Mouse (Mus musculus) mouse trophoblast stem cell (cell line): ENCODE results near the gene Afap1l2.

Source experiments
- in situ Hi-C, 2 experiments: fragments of 300-500 bp; cut with MseI, MboI; formaldehyde crosslinking; loops; 2 replicates in 1 of 2; 3 replicates in 1 of 2; pipeline ENCODE4 v1.15.1; 2025

The Afap1l2 gene

DNA sequence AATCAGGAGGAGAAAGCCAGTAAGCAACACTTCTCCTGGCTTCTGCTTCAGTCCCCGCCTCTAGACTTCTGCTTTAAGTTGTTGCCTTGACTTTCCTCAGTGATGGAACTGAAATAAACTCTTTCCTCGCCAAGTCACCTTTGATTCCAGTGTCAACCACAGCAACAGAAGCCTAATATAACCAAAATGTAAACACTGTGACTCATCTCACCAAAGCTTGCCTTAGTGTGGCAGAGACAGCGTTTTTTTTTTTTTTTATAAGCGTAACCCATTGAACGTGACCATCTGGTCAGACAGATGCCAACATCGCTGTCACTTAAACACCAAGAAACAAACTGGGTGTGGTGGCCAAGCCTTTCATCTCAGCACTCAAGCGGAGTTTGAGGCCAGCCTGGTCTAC, 65.8 kb downstream of the Afap1l2 start:
- in situ Hi-C loops: no loop called here

DNA sequence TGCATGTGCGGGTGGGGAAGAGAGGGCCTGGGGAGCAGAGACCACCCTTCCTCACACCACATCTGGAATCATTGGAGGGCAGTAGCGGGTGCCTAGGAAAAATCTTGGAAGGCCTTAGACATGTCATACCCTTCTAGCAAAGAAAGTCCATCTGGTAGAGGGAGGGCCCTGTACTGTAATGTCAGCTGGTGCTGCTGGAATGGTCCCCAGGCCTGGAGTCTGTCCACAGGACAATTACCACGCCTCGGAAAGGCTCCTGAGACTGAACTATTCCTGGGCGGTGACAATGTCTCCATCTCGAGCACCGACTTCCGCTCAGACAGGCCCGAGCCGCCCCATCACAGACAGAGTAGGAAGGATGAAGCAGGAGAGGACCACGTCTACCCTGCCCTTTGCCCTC, 67.5 kb downstream of the Afap1l2 start:
- in situ Hi-C loops: no loop called here

DNA sequence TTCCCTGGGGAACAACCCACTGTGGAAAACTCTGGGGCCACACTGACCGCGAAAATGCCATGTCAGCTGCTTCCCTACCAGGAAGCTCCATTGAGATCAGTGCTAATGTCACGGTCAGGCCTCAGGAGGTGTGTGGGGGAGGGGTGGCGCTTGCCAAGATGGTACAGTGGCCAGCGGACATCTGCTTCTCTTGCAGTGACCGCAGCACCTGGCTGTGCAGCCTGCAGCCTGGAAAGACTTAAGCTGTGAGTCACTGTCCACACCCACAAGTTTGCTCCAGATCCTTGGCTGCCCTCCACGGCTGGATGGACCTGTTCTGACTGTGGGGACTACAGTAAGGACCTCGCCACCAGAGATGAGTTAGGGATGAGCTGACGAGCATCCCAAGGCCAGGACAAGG, 68.2 kb downstream of the Afap1l2 start:
- in situ Hi-C loops: no loop called here

DNA sequence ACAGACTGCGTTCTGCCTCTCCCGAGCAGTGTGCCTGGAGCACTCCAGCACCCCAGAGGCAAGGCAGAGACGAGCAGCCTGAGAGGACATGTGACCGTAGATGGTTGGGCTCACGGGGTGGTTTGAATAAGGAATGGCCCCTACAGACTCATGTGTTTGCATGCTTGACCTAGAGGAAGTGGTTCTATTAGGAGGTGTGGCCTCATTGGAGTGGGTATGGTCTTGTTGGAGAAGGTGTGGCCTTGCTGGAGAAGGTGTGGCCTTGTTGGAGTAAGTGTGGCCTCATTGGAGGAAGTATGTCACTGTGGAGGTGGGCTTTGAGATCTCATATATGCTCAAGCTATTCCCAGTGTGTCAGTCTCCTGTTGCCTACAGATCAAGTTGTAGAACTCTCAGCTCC, 70.1 kb downstream of the Afap1l2 start:
- in situ Hi-C loops: no loop called here

DNA sequence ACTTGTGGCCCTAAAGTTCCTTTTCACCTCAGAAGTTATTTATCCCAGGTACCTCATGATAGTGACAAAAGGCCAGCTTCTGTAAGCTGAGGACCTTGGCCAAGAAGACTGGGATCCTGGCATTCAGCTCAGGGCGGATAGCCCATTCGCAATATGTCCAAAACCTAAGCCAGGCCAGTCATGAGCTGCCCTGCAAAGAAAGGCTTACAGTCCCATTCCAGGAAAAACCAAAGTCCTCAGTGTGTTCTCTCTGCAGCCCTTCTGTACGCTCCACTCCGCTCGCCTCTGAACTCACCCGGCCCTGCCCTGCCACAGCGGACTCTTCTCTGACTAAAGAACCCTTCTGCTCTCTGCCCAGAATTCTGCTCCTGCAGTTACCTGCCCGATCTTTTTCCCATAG, 71.8 kb downstream of the Afap1l2 start:
- in situ Hi-C loops: no loop called here

DNA sequence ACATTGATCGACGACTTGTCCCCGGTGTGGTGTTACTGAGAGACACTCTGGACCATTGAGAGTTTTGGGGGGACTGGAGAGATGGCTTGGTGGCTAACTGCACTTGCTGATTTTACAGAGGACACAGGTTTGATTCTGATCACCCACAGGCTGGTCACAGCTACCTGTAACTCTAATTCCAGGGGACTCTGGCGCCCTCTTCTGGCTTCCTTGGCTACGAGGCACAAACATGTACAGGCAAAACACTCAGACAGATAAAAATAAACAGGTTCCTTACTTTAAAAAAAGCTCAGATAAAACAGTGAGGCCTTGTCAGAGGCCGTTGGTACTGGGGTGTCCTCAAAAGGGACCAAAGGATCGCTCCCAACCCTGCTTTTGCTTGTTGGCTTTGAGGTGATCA, 72.3 kb downstream of the Afap1l2 start:
- in situ Hi-C loops: no loop called here

DNA sequence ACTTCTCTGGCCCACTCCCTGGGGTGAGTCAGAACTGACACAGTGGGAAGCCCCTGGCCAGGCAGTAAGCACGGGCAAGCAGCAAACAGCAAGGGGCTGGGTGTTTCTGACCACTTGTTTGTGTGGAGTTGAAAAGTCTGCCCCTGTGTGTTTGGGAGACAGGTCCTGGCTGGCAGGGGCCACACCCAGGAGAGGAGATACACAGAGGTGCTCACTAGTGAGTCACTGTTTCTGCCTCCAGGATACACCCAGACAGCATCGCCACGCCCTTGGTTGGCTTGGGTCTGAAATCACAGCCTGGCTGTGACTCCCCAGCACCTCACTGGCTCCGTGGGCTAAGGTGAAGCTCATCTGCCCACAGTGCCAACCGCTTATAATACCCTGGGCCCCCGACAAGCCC, 72.9 kb downstream of the Afap1l2 start:
- in situ Hi-C loops: no loop called here

DNA sequence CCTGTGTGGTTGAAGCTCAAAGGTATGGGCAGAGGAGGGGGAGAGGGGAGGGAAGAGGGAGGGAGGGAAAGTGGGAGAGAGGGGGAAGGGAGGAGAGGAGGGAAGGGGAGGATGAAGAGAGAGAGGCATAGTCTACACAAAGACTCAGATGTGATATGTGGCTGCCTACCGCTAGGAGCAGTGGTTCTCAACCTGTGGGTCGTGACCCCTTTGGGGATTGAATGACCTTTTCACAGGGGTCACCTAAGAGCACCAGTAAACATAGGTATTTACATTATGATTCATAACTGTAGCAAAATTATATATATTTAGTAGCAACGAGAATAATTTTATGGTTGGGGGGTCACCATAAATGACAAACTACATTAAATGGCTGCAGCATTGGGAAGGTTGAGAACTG, 74.2 kb downstream of the Afap1l2 start:
- in situ Hi-C loops: no loop called here

DNA sequence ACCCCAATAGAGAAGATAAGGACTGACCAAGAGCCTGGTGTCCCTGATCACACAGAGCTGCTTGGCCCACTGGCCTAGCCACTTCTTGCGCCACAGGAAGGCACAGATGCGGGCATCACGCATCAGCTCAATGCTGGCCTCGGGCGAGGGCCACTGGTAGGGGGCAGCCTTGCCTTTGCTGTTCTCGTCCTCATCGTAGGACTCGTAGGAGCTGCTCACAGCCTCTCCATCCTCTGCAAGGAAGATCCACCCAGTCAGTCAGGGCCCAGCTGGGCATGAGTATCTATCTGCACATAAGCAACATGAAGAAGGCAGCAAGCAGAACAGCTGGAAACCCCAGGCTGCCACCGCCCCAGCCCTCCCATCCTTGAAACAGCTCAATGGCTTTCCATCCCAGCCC, 78.0 kb downstream of the Afap1l2 start:
- in situ Hi-C loops: no loop called here

DNA sequence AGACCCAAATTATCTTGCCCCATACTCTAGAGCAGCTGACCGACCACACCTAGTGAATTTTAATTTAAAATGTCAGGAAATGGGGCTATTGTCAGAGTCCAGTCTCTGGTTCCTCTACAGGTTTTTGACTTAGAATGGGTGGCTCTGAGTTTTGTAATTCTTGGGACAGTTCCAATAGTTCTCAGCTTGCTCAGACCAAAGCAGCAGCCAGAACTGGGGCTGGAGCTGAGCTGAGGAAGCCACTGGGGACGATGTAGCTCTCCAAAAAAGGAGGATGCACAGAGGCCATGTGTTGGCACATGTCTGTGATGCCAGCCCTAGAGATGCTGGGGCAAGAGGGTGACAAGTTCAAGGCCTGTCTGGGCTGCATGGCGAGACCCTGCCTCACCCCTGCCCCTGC, 78.6 kb downstream of the Afap1l2 start:
- in situ Hi-C loops: no loop called here

DNA sequence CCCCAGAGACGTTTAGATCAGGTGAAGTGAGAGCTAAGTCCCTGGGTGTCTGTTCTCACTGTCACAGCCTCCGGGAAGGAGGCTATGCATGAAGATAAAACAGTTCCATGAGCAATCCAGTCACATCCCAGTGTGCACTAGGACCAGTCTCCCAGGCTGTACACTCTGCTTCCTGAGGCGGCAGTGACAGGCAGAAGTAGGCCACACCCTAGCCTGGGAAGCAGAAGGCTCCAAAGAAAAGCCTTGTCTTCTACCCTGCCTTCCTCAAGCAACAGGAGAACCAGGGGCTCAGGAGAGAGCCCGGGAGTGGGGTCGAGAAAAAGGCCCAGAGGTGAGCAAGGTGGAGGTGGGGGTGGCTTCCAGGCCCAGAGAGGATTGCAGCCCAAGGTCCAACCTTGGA, 86.3 kb downstream of the Afap1l2 start:
- in situ Hi-C loops: loop anchor here in 1 of 2 experiments (5.0 kb wide), 1 partner anchor 96 kb away; no protein-coding TSS in a partner anchor

DNA sequence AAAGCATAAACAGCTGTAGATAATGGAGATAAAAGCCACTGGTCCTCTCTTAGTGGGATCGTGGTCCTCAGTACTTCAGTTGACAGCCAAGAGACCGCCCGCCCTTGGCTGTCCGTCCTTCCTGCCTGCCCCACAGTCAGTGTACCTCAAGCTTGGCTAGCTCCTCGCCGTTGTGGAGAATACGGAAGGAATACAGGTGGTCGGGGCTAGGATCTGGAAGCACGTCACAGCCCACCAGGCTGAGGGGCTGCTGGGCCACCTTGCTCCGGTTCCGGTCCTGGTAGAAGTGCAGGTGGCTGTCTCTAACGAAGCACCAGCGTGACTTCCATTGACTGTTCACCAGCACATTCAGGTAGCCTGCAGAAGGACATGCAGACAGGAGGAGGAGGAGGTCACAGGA, 87.8 kb downstream of the Afap1l2 start:
- in situ Hi-C loops: loop anchor here in 1 of 2 experiments (5.0 kb wide), 1 partner anchor 97 kb away; no protein-coding TSS in a partner anchor

DNA sequence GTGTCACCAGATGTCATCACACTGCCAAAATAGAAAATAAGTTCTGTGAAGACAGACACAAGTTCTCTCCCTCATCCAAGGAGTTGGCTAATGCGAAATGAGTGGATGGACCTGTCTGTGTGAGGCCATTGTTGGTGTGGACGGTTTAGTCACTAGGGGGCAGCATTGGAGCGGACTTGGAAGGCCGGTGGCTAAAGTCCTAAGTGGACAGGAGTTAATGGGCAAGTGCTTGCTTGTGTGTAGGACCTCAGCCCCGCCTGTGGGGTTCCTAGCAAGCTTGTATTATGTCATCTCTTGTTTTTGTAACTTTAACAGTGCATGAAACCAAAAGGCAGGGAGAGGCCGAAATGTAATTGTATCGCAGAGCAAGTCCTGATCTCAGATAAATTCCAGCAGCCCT, 88.4 kb downstream of the Afap1l2 start:
- in situ Hi-C loops: loop anchor here (5.0 kb wide), 2 partner anchors 88 to 98 kb away; partner anchors contain the start of gene Afap1l2 (in 1 of the 2)

DNA sequence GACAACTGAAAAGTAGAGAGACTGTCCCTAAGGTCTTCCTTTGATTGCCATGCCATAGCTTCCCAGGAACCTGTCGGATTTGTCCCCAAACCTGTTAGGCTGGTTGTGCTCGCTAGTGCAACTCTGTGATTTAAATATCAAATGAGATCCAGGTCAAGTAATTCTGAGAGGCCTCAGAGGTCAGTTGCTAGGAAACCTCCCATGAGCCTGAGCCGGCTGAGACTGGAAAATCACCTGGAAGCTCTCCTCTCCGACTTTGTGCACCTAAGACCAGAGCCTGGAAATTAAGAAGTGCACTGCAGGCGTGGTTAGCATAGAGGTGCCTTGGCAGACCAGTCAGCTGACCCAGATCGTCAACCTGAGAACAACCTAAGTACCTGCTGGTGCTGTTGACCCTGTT, 92.9 kb downstream of the Afap1l2 start:
- in situ Hi-C loops: loop anchor here in 1 of 2 experiments (5.0 kb wide), 1 partner anchor 92 kb away; the partner anchor contains the start of gene Afap1l2

DNA sequence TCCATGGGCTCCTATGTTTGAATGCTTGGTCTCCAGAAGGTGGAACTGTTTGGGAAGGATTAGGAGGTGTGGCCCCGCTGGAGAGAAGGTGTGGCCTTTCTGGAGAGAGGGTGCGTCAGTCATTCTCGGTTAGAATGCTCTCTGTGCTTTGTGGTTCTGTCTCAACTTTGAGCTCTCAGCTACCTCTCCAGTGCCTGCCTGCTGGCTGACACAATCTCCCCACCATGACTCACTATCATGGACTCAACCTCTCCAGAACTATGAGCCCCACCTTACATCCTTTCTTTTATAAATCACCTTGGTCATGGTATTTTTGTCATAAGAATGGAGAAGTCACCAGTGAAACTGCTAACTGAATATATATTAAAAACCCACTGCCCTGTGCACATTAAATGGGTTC, 93.4 kb downstream of the Afap1l2 start:
- in situ Hi-C loops: loop anchor here in 1 of 2 experiments (5.0 kb wide), 1 partner anchor 93 kb away; the partner anchor contains the start of gene Afap1l2

DNA sequence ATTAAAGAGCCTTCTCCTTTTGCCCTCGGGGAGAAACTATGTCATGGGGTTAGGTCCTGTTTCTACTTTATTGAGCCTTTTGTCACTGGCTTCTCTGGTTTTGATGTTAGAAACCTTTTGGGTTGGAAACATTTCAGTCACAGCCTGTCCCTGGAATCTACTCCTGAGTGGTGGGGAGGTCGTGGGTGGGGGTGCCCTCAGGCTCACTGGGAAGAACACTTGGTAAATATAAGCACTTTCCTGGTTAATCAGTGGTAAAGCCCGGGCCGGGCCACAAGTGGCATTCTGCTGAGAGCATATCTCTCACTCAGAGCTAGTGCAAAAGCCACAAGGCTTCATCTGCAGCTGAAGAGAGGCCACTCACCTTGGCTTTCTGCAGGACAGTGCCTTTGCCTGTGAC, 94.3 kb downstream of the Afap1l2 start:
- in situ Hi-C loops: no loop called here

DNA sequence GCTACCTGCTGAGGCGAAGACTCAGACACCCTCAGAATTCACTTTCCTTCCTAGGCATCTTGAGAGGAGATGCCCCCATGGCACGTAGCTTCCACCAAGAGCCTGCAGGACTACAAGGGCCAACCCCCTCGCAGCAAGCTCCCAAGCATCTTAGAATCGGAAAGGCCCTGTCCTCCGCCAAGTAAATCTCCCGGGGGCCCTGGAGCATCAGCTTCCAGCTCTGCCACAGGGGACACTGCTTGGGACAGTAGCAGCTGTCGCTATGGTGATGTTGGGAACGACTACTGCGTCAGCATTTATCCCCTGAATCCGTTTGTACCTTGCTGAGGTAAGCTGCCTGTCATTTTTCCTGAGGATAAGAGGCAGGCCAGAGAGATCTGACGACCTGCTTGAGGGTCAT, 97.5 kb downstream of the Afap1l2 start:
- in situ Hi-C loops: no loop called here

DNA sequence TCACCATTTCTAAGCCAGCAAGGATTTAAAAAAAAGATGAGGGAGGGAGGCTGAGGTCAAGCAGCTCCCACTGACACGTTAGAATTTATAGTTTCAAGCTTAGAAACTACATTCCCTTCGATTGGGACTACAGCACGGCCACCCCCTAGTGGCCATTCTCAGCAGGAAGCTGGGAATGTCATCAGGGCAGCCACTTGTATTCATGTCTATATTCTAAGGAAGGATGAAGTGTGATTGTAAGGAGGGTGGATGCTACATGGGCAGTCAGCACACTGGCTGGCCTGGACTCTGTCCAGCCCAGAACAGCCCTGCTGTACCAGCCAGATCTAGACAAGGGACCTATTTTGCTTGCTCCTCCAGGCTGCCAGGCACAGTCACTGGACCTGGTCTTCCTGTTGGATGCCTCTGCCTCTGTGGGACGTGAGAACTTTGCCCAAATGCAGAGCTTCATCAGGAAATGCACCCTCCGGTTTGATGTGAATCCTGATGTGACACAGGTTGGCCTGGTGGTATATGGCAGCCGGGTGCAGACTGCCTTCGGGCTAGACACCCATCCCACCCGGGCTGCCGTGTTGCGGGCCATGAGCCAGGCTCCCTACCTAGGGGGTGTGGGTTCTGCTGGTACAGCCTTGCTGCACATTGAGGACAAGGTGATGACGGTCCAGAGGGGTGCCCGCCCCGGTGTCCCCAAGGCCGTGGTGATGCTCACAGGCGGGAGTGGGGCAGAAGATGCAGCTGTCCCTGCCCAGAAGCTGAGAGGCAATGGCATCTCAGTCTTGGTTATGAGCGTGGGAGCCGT, 99.4 kb downstream of the Afap1l2 start:
- in situ Hi-C loops: no loop called here

DNA sequence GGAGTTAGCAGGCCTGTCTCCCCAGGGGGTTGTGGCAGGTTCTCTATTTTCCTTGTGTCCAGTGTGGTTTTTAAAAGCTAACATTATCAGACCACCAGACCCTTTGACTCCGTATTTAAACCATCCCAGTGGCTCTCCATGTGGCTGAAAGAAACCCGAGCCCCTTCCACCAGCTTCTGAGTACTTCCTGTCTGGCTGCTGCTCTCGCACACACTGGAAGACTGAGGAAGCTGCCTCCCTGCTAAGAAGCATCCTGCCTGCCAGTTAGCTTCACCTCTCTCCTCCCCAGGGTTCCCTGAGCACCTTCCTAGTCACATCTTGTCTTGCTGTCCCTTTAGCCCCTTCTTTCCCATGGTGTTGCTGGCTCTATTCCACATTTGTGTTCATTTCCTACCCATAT, 100.2 kb downstream of the Afap1l2 start:
- in situ Hi-C loops: no loop called here

DNA sequence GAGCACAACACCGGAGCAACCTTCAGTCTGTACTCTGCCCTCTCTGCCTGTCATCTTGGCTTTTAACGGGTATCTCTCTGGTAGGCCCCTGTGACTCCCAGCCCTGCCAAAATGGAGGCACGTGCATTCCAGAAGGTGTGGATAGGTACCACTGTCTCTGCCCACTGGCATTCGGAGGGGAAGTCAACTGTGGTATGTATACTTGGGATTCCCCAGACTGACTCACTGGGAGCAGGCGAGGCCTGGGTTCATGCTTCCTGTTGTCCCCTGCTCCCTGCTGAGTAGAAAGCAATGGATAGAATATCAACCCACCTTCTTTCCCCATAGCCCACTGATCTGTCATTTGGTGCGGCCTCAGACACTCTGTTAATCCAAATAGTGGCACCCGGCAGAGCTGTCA, 102.6 kb downstream of the Afap1l2 start:
- in situ Hi-C loops: no loop called here

DNA sequence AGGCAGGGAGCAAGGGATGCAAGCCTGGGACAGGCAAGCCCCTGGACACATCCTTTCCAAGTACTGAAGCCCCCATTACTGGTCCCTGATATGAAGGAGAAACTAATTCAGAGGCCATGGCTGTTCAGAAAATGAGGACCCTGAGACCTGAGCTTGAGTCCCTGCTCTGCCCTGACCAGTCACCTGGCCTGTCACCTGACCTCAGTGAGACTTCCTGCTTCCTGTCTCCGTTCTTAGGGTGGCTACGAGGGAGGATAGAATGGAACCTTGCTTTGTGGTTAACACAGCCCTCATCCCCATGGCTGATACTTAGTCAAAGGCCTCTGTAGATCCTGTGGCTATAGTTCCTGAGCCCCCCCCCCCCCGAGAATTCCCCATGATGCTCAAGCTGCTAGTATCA, 103.9 kb downstream of the Afap1l2 start:
- in situ Hi-C loops: no loop called here

DNA sequence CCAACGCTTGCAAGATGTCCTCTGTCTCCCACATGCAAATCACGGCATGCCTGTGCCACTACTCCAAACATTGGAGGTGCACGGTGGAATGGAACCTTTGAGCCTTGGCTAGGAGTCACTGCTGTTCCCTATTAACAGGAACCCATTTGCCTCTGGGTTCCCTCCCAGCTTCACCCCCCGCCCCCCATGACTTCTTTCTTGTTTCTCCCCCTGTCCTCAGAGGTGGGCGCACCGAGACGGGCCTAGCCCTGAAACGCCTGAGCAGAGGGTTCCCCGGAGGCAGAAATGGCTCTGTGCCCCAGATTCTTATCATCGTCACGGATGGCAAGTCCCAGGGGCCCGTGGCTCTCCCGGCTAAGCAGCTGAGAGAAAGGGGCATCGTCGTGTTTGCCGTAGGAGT, 110.4 kb downstream of the Afap1l2 start:
- in situ Hi-C loops: no loop called here

DNA sequence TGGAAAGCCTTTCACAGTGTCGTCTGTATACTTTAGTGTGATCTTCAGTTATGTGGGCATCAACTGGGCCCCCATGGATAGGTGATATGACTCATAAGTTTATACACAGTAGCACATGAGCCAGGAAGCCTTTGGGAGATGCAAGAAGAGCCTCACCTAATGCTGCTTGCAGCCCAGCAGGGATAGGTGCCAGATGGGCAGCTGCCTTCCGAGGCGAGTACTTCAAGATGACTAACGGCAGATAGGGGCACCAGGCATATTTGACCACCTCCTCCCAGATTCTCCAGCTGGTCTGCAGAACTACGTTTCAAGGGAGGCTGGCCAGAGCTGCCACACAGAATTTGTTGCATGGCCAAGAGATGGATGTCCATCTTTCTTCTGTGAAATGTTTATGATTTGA, 114.7 kb downstream of the Afap1l2 start:
- in situ Hi-C loops: no loop called here

DNA sequence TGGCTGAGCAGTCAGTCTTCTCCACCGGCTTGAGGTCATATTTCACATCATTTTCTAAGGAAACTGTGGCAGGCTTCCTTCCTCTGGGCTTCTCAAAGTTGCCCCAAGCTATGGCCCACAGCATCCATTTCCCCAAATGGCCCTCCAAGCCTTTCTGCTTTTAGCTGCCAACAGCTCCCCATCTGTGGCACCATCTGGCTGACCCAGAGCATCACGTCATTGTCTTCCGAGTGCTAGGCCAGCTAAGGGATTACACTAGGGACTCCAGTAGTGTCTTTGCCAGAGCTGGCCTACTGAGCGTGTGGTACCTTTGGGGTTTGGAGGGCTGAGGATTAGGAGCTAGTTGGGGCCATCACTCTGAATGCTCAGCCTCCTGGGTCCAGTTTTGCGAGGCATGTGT, 115.4 kb downstream of the Afap1l2 start:
- in situ Hi-C loops: no loop called here
